Mouse (Mus musculus) urinary bladder, adult 2 months (tissue): ENCODE results near the gene Gm20388. TPM values are rescaled to one million over a fixed set of nuclear protein-coding genes. Genes with fewer than 3 reads are reported as not detected.

Source experiments
- DNase-seq: peaks from one replicate; pipeline ENCODE4 v3.0.0; 2022; ENCODE audit warnings: low spot score
- polyA plus RNA-seq: library from polyadenylated mRNA; depleted of rRNA; stranded (reverse); fragments of >200 nt; gene quantifications from 2 replicates; pipeline ENCODE4 v1.2.3, GENCODE M21; 2012

Gm20388 gene
- polyA plus RNA-seq, 1 experiment, result 50.2 TPM

DNA sequence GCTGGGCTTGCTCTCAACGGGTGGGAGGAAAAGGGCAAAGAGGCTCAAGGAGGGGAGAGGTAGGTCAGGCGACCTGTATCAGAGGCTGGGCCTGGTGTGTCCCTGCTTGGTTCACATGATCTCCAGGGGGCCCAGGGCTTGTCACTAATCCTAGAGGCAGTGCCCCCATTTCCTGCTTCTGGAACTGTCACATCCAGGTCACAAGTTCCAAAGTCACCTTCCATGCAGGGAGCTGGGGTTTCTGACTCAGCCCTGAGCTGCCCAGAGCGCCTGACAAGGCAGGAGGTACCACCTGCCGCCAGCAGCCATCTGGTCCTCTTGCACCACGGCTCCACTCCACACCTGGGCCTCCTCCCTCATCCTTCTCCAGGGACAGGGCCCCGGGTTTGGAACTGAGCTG is 473.1 kb downstream of the Gm20388 start:
- DNase-seq, result no peak

DNA sequence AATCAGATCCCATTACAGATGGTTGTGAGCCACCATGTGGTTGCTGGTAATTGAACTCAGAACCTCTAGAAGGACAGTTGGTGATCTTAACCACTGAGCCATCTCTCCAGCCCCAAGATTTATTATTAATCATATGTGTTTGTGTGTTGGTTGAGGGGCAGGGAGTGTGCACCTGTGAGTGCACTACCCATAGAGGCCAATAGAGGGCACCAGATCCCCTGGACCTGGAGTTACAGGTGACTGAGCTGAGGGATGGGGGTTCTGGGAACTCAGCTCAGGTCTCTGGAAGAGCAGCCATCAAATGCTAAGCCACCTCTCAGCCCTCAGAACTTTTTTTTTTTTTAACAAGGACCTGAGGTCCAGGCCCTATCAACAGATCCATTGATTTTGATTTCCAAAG is 474.1 kb downstream of the Gm20388 start:
- DNase-seq, result no peak

DNA sequence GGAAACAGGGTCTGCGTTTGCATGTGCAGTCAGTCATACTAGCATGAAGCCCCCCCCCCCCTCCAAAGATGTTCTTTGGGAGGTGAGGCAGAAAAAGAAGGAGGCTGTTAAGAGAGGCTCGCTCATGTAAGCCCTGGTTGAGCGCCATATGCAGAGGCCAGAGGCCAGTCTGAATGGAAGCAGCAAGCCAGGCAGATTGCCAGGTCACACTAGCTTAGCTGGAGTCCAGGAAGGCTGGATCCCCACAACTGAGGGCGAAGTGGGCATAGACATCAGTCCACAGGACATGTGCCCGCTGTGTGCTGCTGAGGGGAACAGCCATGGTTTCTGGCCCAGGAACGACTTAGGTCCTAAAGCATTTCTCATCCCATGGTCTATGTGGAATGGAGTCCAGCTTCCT is 477.6 kb downstream of the Gm20388 start:
- DNase-seq, result no peak

DNA sequence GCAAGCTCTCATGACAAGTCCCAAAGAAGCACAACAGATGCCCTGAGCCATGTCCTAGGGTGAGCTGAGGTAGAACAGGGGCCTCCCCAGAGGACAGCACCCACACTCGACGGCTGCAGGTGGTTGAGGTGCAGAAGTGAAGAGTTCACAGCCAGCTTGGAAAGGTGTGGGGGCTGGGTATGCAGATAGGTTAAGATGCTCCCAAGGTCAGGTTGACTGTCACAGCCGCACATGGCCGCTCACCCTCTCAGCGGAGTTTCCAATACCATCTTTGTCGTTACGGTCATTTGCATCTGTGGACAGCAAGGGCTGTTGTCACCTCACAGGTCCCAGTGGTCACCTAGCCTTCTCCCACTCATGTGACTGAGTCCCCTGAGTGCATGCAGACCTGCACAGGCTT is 480.0 kb downstream of the Gm20388 start:
- DNase-seq, result no peak

DNA sequence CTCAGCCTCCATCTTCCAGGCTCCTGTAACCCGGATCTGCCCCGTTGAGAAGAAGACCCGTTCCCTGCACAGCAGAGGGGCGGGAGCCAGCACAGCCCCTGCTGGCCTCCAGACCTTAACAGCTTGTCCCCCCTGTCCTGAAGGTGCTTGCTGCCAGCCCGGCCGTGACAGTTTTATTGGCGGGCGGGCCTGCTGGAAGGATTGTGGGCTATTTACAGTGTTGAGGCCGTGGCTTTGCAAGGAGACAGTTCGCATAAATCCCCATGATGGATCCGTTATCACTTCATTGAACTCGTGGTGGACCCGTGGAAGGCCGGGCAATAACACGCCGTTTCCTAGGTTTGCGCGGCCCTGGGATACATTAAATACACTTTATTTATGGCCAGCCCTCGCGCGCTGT is 481.2 kb downstream of the Gm20388 start:
- no peak for DNase-seq

DNA sequence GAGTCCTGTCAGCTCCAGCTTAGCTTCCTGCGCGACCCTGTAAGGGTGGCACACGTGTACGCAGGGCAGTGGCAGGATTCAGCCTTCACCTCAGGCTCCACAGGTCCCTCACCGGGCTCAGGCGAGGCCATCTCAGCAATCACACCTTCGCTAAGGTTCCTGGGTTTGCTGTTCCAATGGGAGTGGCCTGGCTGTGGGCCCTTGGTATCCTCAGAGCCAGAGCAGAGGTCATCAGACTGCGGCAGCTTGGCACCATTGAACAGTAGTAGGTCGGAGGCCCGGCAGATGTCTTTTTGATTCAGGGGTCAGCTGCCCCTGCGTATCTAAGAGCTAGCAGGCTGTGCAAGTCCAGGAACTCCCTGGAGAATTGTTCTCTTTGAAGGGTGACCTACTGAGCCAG is 482.4 kb downstream of the Gm20388 start:
- DNase-seq, result no peak

DNA sequence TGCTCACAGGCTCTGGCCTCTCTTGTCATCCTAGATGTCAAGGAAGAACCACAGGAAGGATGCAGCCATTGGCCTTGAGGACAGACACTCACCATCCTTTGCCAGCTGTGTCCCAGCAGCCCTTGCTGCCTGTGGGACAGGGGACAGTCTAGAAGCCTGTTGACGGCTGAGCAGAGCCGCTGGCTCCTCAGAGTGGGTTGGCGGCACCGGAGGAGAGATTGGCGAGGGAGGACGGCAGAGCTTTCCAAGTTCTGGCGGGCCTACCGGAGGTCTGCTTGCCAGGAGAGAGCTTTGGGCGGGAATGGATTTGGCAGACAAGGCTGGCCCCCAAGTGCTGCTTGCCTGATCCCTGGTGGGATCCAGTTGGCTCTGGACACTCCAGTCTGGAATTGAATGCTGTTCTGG is 483.2 kb downstream of the Gm20388 start:
- no peak for DNase-seq

DNA sequence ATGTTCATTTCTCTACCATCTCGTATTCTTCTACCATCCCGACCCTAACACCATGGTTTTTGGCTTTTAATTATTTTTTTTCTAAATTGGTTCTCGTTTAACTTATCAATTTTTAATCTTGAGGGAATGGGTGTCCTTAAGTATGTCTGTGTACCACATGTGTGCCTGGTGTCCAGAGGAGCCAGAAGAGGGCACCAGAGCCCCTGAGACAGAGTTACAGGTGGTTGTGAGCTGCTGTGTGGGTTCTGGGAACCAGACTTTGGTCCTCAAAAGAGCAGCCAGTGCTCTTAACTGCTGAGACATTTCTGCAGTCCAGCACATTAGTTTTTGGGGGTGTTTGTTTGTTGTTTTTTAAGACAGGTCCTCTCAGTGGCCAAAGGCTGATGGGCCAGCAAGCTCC is 485.3 kb downstream of the Gm20388 start:
- no peak for DNase-seq

DNA sequence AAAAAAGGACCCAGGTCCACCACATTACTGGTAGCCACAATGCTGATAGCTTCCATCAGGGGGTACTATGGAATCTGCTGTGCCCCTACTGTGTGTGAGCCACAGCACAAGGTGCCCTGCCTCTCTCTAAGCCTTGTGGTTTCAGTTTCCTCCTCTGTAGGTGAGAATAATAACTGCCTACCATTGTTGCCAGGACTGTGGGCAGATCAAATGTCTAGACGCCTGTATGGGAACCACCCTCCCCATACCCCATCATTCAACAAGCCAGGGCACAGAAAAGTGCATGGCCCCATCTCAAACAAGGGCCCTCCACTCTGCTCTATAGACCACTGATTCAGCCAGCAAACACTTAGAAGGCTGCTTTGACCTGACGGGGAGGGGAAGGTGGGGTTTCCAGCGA is 486.1 kb downstream of the Gm20388 start:
- no peak for DNase-seq

DNA sequence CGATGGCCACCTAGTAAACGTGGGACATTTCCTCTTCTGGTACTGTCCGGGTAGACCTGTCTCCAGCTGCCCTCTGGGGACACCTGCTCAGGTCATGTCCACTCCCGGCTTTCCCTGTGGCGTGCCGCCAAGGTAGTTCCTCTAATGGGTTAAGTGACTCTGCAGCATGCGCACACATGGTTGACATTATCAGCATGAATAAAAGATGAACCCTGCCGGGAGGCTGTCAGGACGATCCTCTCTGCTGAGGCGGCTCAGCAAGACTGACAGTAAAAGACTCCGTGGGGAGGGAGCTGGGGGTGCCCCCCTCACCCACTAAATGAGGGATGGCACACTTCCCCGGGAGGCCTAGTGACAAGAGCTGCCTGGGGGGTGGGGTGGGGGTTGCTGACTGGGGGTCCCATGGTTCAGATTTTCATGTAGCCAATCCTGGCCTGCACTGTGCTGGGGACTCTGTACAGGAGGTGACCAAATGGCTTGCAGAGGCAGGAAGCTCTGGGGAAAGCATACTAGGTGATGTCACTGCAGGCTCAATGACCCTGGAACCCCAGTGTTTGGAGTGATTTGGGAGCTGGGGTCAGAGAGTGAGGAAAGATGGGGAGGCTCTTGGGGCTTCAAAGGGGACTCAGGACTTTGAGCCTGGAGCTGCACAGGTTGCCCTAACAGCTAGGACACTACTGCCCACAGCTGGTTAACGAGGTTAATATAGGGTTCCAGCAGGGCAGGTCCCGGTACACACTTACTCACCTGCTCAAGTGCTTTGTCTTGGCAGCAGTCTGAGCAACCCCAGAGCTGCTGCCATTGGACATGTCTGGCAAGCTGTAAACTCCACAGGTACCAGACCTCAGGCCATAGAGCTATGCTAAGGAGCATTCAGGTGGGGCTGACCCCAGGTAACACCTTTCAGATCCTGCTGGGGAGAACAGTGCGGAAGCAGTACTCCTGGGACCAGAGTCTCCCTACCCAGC is 487.1 kb downstream of the Gm20388 start:
- no peak for DNase-seq

DNA sequence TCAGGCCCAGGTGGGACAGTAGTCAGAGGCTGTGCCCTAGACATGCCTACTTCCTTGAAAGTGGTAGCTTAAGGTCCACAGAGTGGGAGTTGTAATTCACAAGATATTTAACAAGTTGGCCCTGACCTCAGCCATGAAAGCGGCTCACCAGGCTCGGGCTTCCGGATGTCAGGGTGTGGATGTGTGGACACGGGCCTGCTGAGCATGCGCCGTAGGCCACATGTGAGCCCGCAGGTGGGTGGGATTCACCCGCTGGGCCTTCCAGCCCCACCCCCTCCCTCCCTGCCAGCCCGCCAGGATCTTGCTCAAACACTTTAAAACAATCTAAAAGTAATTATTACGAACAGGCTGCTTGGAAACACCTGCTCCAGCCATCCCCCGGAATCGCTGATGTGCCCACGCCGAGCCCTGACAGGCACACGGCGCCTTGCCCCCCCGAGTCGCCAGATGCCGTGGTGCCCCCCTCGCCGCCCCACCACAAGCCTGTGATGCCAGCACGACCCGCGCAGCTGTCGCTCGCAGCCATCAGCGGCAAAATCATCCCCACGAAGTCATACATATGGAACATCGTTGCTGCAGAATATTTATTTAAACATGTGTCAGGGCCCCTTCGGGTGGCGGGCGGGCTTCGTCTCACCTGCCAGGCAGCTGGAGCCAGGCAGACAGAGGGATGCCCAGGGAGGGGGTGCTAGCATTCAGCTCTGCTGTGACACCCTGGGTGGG is 488.7 kb downstream of the Gm20388 start:
- no peak for DNase-seq

DNA sequence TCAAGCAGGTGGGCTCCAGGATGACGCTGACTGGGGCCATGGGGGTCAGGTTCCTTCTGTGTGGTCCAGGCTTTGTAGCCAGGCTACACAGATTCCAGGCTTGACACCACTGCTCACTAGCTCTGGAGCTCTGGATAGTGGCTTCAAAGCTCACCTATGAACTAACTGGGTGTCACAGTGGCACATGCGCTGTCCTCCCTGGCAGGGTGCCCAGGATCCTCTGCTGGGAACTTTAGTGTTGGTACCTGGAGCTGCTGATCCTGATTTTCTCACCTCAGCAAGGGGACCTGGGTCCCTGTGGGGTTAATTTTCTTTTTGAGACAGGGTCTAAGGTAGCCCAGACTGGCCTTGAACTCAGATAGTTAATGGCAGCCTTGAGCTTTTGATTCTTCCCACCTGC is 490.6 kb downstream of the Gm20388 start:
- DNase-seq, result no peak

DNA sequence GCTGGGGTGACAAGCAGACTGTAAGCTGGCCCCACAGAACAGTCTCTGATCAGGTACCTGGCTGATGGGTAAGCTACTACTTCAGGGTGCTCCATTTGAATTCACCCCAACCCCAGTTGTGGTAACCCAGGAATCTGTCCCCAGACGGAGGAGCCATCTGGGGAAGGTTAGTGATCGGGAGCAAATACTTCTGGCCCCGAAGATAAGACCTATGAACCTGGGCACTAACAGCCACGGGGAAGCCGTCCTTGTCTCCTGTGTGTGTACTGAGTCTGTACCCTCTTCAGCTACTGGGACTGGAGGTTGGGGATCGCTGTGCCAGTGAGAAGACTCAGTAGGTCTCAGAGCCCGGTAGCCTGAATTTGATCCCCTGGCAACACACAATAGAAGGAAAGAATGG is 491.1 kb downstream of the Gm20388 start:
- DNase-seq, result no peak

DNA sequence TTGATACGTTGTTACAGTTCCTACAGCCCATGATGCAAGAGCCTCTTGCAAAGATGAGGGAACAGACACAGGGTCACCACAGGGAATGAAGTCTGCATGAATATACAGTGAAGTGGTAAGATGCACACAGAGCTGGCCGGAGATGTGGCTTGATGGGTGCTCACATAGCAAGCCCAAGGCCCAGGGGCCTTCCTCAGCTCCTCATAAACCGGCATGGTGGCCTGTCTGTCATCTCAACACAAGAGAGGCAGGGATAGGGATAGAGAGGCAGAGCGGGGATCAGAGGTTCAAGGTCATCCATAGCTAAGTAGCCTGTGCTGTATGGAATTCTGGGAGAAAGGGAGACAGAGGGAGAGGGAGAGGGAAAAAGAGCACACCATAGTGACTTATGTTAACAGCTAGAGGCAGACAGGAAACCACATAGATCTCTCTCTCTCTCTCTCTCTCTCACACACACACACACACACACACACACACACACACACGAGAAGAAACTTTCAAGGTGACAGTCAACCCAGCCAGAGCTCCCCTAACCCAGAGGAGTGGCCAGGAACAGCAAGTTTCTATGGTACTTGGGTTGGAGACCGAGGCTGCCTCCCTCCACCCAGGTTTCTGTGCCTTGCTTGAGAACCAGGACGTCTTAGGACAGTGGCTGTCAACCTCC is 493.1 kb downstream of the Gm20388 start:
- DNase-seq, result no peak

DNA sequence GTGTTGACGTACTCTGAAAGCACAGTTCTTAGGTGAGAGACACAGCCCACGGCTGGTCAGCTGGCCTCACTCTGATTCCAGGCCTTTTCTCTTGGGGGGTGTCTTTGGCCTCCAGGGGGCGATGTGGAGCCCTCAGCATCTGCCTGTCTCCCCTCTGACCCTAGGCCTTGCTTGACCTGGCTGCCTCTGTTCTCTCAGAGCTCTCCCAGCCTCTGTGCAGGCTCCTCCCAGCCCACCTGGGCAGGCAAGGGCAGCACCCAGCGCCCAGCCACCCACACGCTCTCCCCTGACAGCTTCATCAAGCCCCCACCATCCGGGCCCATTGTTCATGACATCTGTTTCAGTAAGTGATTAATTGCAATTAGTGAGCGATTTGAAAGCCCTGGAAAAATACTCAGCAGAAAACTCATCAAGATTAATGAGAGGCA is 494.0 kb downstream of the Gm20388 start:
- no peak for DNase-seq

DNA sequence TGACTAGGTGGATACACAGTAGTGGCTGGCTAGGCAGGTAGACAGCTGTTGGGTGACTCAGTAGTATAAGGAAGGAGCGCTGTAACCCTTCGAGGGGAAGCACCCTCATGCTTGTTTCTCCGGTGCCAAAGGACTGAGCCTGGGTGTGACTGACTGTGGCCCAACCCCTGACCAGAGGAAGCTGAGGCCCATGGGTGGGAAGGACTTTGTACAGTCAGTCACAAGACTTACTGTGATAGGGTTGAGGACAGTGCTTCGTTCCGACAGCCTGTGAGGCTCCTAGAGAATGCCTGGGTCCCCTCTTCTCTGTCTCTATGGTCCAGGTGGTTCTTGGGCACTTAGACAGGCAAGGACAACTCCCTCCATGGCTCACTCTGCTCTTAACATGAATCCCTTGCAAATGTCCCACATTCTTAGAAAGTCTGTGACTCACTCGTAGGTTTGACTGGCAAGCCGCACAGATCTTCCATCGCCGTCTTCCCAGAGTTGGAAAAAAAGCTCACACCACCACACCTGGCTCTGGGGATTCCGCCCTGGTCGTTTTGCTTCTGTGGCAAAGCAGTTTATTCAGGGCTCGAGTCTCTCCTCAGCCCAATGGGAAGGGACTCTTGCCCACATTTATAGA is 495.5 kb downstream of the Gm20388 start:
- no peak for DNase-seq

DNA sequence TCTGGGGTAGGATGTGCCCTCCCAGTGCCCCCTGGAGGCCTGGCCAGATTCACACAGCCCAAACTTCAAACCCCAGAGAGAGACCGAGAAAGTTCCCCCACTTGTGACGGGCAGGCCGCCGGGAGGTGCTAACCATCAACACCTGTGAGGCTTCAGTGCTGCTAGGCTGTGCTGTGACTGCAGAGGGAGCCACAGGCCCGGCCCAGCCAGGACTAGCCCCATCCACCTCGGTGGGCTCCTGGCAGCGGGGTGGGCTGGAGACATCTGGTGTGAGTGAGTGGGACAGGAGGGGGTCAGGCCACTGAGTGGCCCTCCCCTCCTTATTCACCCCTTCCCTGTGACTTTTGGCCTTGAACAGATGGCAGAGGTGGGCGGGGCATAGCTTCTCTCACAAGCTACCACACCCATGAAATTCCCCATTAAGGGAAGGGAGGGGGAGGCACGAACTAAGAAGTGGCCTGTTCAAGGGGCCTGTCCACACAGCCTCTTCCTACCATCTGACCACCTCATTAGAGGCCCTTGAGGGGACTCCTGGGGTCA is 497.1 kb downstream of the Gm20388 start:
- peak; percentile 44 for DNase-seq

DNA sequence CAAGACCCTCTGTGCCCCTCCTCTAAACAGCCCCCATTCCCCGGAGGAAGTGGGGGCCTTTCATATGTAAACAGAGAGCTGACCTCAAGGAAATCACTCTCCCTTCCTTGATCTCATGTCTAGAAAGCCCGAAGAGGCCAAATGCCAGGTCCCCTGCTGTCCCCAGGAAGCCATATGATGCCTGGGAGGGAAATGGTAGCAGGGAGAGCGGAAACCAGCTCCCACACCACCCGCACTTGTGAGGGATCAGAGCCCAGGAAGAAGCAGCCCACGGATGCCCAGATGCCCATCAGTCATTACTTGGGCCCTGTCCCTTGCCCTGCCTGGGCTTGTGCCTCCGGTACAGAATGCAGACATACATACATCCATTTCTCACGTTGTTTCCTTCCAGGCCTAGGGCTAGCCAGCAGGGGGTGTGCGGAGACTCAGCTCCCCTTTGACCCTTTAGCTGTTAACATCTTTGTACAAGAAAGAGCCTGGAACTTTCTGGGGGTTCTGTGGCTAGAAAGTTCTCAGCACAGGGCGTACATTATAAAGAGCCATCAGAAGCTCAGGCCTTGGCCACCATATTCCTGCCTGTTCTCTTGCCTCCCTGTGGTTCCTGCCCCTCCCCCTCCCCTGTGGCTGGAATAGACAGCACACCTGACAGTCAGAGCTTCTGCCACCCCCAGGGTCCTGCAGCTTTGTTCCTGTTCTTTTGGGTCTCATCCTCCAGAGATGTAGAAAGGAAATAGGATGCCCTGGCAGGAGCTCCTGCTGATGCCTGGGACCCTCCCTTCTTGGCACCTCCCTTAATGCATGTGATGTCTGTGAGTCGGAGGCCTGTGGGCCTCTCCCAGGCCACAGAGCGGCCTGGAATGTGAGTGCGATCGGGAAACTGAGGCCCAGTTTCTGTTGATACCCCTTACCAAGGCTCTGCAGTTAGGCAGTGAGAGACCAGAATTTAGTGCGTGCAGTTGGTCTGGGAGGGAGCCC is 497.9 kb downstream of the Gm20388 start:
- DNase-seq, result no peak

DNA sequence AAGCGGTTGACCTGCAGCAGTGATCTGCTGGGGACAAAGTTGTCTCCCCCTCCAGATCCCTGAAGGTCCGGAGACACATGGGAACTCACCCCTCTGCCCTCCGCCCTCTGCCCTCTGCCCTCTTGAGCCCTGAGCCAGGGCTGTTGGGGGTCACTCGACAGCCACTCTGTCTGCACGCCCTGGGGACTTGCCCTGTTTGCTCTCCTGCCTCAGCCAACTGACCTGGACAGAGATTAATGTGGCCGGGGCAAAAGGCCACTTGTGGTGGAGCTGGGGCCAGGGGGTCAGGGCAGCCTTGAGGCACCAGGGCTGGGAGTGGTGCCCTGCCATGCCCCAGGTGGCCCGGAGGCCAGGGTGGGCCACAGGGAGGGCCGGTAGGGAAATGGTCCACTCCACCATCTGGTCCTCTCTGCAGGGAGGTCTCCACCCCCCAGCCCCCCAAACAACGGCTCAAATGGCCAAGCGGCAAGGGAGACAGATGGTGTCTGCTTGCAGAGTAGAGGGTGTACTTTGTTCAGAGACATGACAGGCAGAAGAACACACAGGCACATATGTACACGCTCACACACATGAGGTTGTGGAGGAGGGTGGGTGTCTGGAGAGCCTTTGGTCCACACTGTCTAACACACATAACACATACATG is 498.9 kb downstream of the Gm20388 start:
- DNase-seq, result no peak

DNA sequence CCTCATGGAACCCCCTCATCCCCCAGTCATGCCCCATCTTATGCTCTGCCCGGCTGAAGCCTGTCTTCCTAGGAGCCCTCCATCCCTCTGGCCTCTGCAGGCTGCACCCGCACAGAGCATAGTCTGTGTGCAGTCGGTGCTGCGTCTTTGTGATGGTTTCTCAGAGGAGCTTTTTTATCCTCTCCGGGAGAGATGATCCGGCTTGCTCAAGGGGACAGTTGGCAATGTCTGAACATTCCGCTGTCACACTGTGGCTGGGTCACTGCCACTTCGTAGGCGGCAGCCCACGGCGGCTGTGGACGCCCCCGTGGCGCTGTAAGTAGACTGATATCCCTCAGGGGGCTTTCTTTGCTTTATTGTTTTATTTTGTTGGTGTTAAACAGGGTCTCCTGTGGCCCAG is 500.4 kb downstream of the Gm20388 start:
- no peak for DNase-seq
